Mouse (Mus musculus) erythroblast, adult 5-6 weeks (primary cell): ENCODE measurements around the gene 4930579F01Rik. TPM values are rescaled to one million over a fixed set of nuclear protein-coding genes. Genes with fewer than 3 reads are reported as not detected.

Experiments
- ATAC-seq: replicated peaks from 2 replicates; pipeline ENCODE4 v1.8.0; 2016; ENCODE audit warnings: moderate number of reproducible peaks, mild to moderate bottlenecking, moderate TSS enrichment, inconsistent platforms; ENCODE audit not compliant: poor library complexity, low FRiP score, severe bottlenecking
- total RNA-seq, 2 experiments: library from RNA; stranded (forward) in 1 of 2; stranded (reverse) in 1 of 2; fragments of 150-400 nt in 1 of 2; fragments of 200-764, 138-1000 nt in 1 of 2; gene quantifications; 2 replicates each; pipeline versions ENCODE4 v1.2.3 to v1.2.4; 2015 to 2017; ENCODE audit warnings: low replicate concordance in 2 of 2

Gene 4930579F01Rik
- total RNA-seq, 2 experiments from 2014 or later: not detected

GRCm38 (mm10) chr3:138118392-138118791 lies 75.2 kb downstream of the 4930579F01Rik start:
- ATAC-seq: no peak

GRCm38 (mm10) chr3:138116871-138117270 lies 76.8 kb downstream of the 4930579F01Rik start:
- ATAC-seq: no peak

GRCm38 (mm10) chr3:138114106-138114505 lies 79.5 kb downstream of the 4930579F01Rik start:
- ATAC-seq: no peak

Other genes with a start within 250 kb of the 4930579F01Rik start
- 18.3 and 27.6 TPM in 2 replicates for gene Dapp1, start 212.3 kb downstream of the 4930579F01Rik start, total RNA-seq (2015; ENCODE audit: low replicate concordance)
- gene Dapp1, start 212.3 kb downstream of the 4930579F01Rik start, total RNA-seq (2017; ENCODE audit: low replicate concordance): 21.5 and 34.1 TPM in 2 replicates
- gene 1110002E22Rik, start 128.8 kb downstream of the 4930579F01Rik start, total RNA-seq (2015; ENCODE audit: low replicate concordance): not detected in 2 replicates
- gene 1110002E22Rik, start 128.8 kb downstream of the 4930579F01Rik start, total RNA-seq (2017; ENCODE audit: low replicate concordance): not detected in 2 replicates
- gene Gm5105, start 126.4 kb downstream of the 4930579F01Rik start, total RNA-seq (2015; ENCODE audit: low replicate concordance): not detected in 2 replicates
- gene Gm5105, start 126.4 kb downstream of the 4930579F01Rik start, total RNA-seq (2017; ENCODE audit: low replicate concordance): not detected in 2 replicates
- 0.77 and 3.3 TPM in 2 replicates for gene Trmt10a, start 50.4 kb downstream of the 4930579F01Rik start, total RNA-seq (2015; ENCODE audit: low replicate concordance)
- 3.8 and 12.3 TPM in 2 replicates for gene Trmt10a, start 50.4 kb downstream of the 4930579F01Rik start, total RNA-seq (2017; ENCODE audit: low replicate concordance)
- 0.77 and 1.3 TPM in 2 replicates for gene Mttp, start 48.9 kb downstream of the 4930579F01Rik start, total RNA-seq (2015; ENCODE audit: low replicate concordance)
- 0.51 and 1.4 TPM in 2 replicates for gene Mttp, start 48.9 kb downstream of the 4930579F01Rik start, total RNA-seq (2017; ENCODE audit: low replicate concordance)
- gene Adh7, start 23.9 kb upstream of the 4930579F01Rik start, total RNA-seq (2015; ENCODE audit: low replicate concordance): not detected in 2 replicates
- gene Adh7, start 23.9 kb upstream of the 4930579F01Rik start, total RNA-seq (2017; ENCODE audit: low replicate concordance): not detected in 2 replicates
- not detected in 2 replicates for gene Adh1, start 67.2 kb upstream of the 4930579F01Rik start, total RNA-seq (2015; ENCODE audit: low replicate concordance)
- gene Adh1, start 67.2 kb upstream of the 4930579F01Rik start, total RNA-seq (2017; ENCODE audit: low replicate concordance): not detected in 2 replicates
- gene Adh6a, start 119.5 kb upstream of the 4930579F01Rik start, total RNA-seq (2015; ENCODE audit: low replicate concordance): not detected in 2 replicates
- gene Adh6a, start 119.5 kb upstream of the 4930579F01Rik start, total RNA-seq (2017; ENCODE audit: low replicate concordance): not detected in 2 replicates
- gene Adh6b, start 147.9 kb upstream of the 4930579F01Rik start, total RNA-seq (2015; ENCODE audit: low replicate concordance): not detected in 2 replicates
- gene Adh6b, start 147.9 kb upstream of the 4930579F01Rik start, total RNA-seq (2017; ENCODE audit: low replicate concordance): not detected in 2 replicates
- not detected in 2 replicates for gene Adh4, start 221.6 kb upstream of the 4930579F01Rik start, total RNA-seq (2015; ENCODE audit: low replicate concordance)
- gene Adh4, start 221.6 kb upstream of the 4930579F01Rik start, total RNA-seq (2017; ENCODE audit: low replicate concordance): not detected in 2 replicates
- 20.3 and 29.0 TPM in 2 replicates for gene Adh5, start 249.3 kb upstream of the 4930579F01Rik start, total RNA-seq (2015; ENCODE audit: low replicate concordance)
- gene Adh5, start 249.3 kb upstream of the 4930579F01Rik start, total RNA-seq (2017; ENCODE audit: low replicate concordance): 14.6 and 15.8 TPM in 2 replicates